Mouse (Mus musculus): ENCODE measurements at regions not wholly inside any gene's neighbourhood (a gene's known extent, or its start where the extent isn't known, plus 50 kb on each side); places are given as distances from the start of the nearest gene placed in this dataset.

- TF ChIP-seq CTCF (IDR thresholded peaks at IDR 0.05; ENCODE audit: borderline replicate concordance, control insufficient read depth, extremely low read depth, insufficient read depth, low read length, poor library complexity) (no peak), POLR2A (IDR thresholded peaks at IDR 0.05; ENCODE audit: control insufficient read depth, extremely low read depth, insufficient read depth, low read length, poor library complexity) (no peak)
Observed at GRCm38 (mm10) chr5:64704144-64704543, 99.0 kb upstream of the Klf3 start.

Measured in thymus, adult 2 months (tissue).